Mouse (Mus musculus): ENCODE results near the gene Zscan4-ps3.
"Not testable (repeated sequence)": the region's sequence is repeated elsewhere in the genome, so short reads cannot be mapped to it uniquely, and the experiment has no call there.

The Zscan4-ps3 gene

GRCm38 (mm10) chr7:11609008-11609407 lies at the start of gene Zscan4-ps3:
Zscan4-ps3 (plus strand) TSS chr7:11609308.
- not testable (repeated sequence) for DNase-seq

DNA sequence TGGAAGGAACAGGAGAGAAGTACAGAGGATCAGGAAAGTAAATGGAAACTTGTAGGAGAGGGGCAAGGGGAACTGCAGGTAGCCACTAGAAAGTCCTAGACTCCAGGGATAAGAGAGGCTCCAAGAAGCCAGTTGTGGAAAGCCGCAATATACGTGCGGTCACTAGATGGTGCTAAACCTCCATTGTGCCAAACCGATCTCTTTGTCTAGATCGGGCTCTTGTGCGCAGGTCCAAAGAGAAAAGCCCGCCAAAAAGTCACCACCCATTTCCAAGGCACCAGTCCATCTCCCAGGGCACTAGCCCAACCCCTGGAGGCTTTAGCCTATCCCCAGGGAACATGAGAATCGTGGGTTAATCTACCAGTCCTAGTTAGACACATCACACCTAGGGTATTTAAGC lies 8.0 kb downstream of the Zscan4-ps3 start:
- peak; percentile 27 for DNase-seq
